Mouse (Mus musculus) testis, postnatal 14 days (tissue): ENCODE data around the gene Cog4.
"Not testable (repeated sequence)": the region's sequence is repeated elsewhere in the genome, so short reads cannot be mapped to it uniquely, and the experiment has no call there.

Experiments used
- DNase-seq: peaks from one replicate; pipeline ENCODE4 v3.0.0; 2021; ENCODE audit warnings: low spot score

Cog4 gene

GRCm38 (mm10) chr8:110828511-110828910 is 17.9 kb upstream of the Cog4 start:
- DNase-seq: no peak

- DNase-seq: no peak
Observed at GRCm38 (mm10) chr8:110831956-110832355, 14.4 kb upstream of the Cog4 start.

GRCm38 (mm10) chr8:110842012-110842574 is 4.3 kb upstream of the Cog4 start:
- DNase-seq: no peak

GRCm38 (mm10) chr8:110843207-110843606 is 3.2 kb upstream of the Cog4 start:
- DNase-seq: no peak

GRCm38 (mm10) chr8:110844941-110845340 is 1.5 kb upstream of the Cog4 start:
- DNase-seq: no peak

- no peak for DNase-seq
Observed at GRCm38 (mm10) chr8:110845821-110846404, 487 bp upstream of the Cog4 start.

GRCm38 (mm10) chr8:110847171-110847549 is 760 bp downstream of the Cog4 start:
- DNase-seq: no peak

GRCm38 (mm10) chr8:110847645-110848495 is 1.5 kb downstream of the Cog4 start:
- no peak for DNase-seq

GRCm38 (mm10) chr8:110851186-110851585 is 4.8 kb downstream of the Cog4 start:
- DNase-seq: no peak

- not testable (repeated sequence) for DNase-seq
Observed at GRCm38 (mm10) chr8:110856073-110856472, 9.7 kb downstream of the Cog4 start.

- DNase-seq: no peak
Observed at GRCm38 (mm10) chr8:110856760-110857461, 10.5 kb downstream of the Cog4 start.

GRCm38 (mm10) chr8:110859651-110860501 is 13.5 kb downstream of the Cog4 start:
- DNase-seq: no peak

- DNase-seq: not testable (repeated sequence)
Observed at GRCm38 (mm10) chr8:110861347-110862025, 15.1 kb downstream of the Cog4 start.

- DNase-seq: no peak
Observed at GRCm38 (mm10) chr8:110870501-110870900, 24.1 kb downstream of the Cog4 start.

GRCm38 (mm10) chr8:110877862-110878261 is 31.5 kb downstream of the Cog4 start:
- no peak for DNase-seq

GRCm38 (mm10) chr8:110881741-110882310 is 35.4 kb downstream of the Cog4 start:
- DNase-seq: no peak

- DNase-seq: no peak
Observed at GRCm38 (mm10) chr8:110883824-110884223, 37.4 kb downstream of the Cog4 start.

- no peak for DNase-seq
Observed at GRCm38 (mm10) chr8:110886634-110887033, 40.2 kb downstream of the Cog4 start.

GRCm38 (mm10) chr8:110887551-110887950 is 41.2 kb downstream of the Cog4 start:
- no peak for DNase-seq

- DNase-seq: no peak
Observed at GRCm38 (mm10) chr8:110888441-110888840, 42.0 kb downstream of the Cog4 start.

GRCm38 (mm10) chr8:110888860-110889259 is 42.5 kb downstream of the Cog4 start:
- no peak for DNase-seq
